Mouse (Mus musculus): ENCODE data around the gene Kifc3.
"Not testable (repeated sequence)": the region's sequence is repeated elsewhere in the genome, so short reads cannot be mapped to it uniquely, and the experiment has no call there.

GRCm38 (mm10) chr8:95163969-95164368 is 38.6 kb downstream of the Kifc3 start:
- not testable (repeated sequence) for TF ChIP-seq CTCF (IDR thresholded peaks at IDR 0.05; ENCODE audit: borderline replicate concordance, extremely low read depth, insufficient read depth, insufficient read length); POLR2A (IDR thresholded peaks at IDR 0.05; ENCODE audit: borderline replicate concordance, extremely low read depth, insufficient read depth, insufficient read length, poor library complexity, severe bottlenecking)
